Mouse (Mus musculus) ES-E14 (cell line): ENCODE results near the gene Syt7. TPM values are rescaled to one million over a fixed set of nuclear protein-coding genes. Genes with fewer than 3 reads are reported as not detected.

Source experiments
- DNase-seq: peaks from one replicate; pipeline ENCODE4 v3.0.0-alpha.2; 2013; ENCODE audit warnings: low read depth, low spot score
- H3K27ac ChIP-seq: 2 replicates; pipeline ENCODE4 v1.5.1; 2012; ENCODE audit warnings: low read depth, mild to moderate bottlenecking, low read length, moderate library complexity, mixed read lengths; ENCODE audit not compliant: poor library complexity, insufficient read depth, severe bottlenecking
- H3K36me3 ChIP-seq: 2 replicates; pipeline ENCODE4 v1.6.1; 2012; ENCODE audit warnings: mild to moderate bottlenecking, low read length, moderate library complexity, mixed read lengths; ENCODE audit not compliant: control insufficient read depth, poor library complexity, insufficient read depth, severe bottlenecking
- H3K4me1 ChIP-seq, 2 experiments: fragments of 150-350 bp in 1 of 2; sonication (generic) in 1 of 2; 2 replicates each; pipeline ENCODE4 v1.6.1; 2012; ENCODE audit warnings: low read length in 2 of 2, mild to moderate bottlenecking in 1 of 2, mixed read lengths in 1 of 2; ENCODE audit not compliant: control insufficient read depth in 2 of 2, insufficient read depth in 2 of 2, poor library complexity in 1 of 2
- H3K4me3 ChIP-seq, 2 experiments: fragments of 150-350 bp in 1 of 2; sonication (generic) in 1 of 2; 2 replicates each; pipeline ENCODE4 v1.5.1; 2012; ENCODE audit warnings: low read length in 2 of 2, low read depth in 1 of 2, mild to moderate bottlenecking in 1 of 2, mixed read lengths in 1 of 2; ENCODE audit not compliant: insufficient read depth in 1 of 2, poor library complexity in 1 of 2, severe bottlenecking in 1 of 2
- H3K9ac ChIP-seq: 2 replicates; pipeline ENCODE4 v1.6.1; 2012; ENCODE audit warnings: low read depth, mild to moderate bottlenecking, low read length, mixed read lengths; ENCODE audit not compliant: poor library complexity, insufficient read depth, severe bottlenecking
- H3K9me3 ChIP-seq: fragments of 150-350 bp; sonication (generic); 2 replicates; pipeline ENCODE4 v1.6.1; 2012; ENCODE audit warnings: low read depth, mild to moderate bottlenecking, low read length; ENCODE audit not compliant: control insufficient read depth, insufficient read depth
- CHD2 ChIP-seq: IDR thresholded peaks from 2 replicates; pipeline ENCODE4 v1.6.1; 2014; ENCODE audit warnings: mild to moderate bottlenecking, low read depth, low read length, inconsistent platforms
- HCFC1 ChIP-seq: IDR thresholded peaks from 2 replicates; pipeline ENCODE4 v1.6.1; 2012; ENCODE audit warnings: low read length, inconsistent platforms, borderline replicate concordance; ENCODE audit not compliant: insufficient read depth
- MAFK ChIP-seq: IDR thresholded peaks from 2 replicates; pipeline ENCODE4 v1.6.1; 2014; ENCODE audit warnings: mild to moderate bottlenecking, low read depth, low read length, inconsistent platforms; ENCODE audit not compliant: insufficient read depth
- ZC3H11A ChIP-seq: IDR thresholded peaks from 2 replicates; pipeline ENCODE4 v1.6.1; 2012; ENCODE audit warnings: low read depth, mild to moderate bottlenecking, inconsistent platforms, low read length, borderline replicate concordance
- ZNF384 ChIP-seq: IDR thresholded peaks from 2 replicates; pipeline ENCODE4 v1.6.1; 2012; ENCODE audit warnings: low read depth, low read length, inconsistent platforms
- in situ Hi-C, 2 experiments: fragments of 600-800 bp; cut with MboI; formaldehyde crosslinking; loops; one replicate each; pipeline ENCODE4 v1.15.1; 2025; ENCODE audit warnings: low sequenced_read_pairs in 2 of 2, inconsistent platforms in 1 of 2; ENCODE audit not compliant: unreplicated experiment in 2 of 2
- total RNA-seq: library from RNA; depleted of rRNA; stranded (reverse); fragments of 300-350 nt; gene quantifications from 2 replicates; pipeline ENCODE4 v1.2.3, GENCODE M21; 2012

Gene Syt7
- total RNA-seq, 1 experiment = 2.6 TPM

- Histone ChIP-seq H3K9ac (no peak overlapping the region), H3K27ac (no peak overlapping the region), H3K36me3 (no peaks in the 10 kb centered on the region; the same call in 1 of the 2 replicates), H3K9me3 (no peaks in the 10 kb centered on the region), H3K4me3 (no peak overlapping the region), H3K4me1 (no peaks in the 10 kb centered on the region)
- no peak for DNase-seq
- in situ Hi-C loops = no loop called here
- TF ChIP-seq HCFC1 (no peak), MAFK (no peak), ZC3H11A (no peak), CHD2 (no peak), ZNF384 (no peak)
Measured at GRCm38 (mm10) chr19:10437521-10437920, 48.6 kb downstream of the Syt7 start.

- Histone ChIP-seq H3K4me1 (peaks cover 0 to 5% of the 10 kb centered on the region in 2 experiments; a peak in 1 of 4 replicates), H3K9ac (no peak overlapping the region), H3K27ac (no peak overlapping the region), H3K9me3 (no peaks in the 10 kb centered on the region), H3K4me3 (no peak overlapping the region), H3K36me3 (no peaks in the 10 kb centered on the region; the same call in 1 of the 2 replicates)
- TF ChIP-seq HCFC1 = no peak
- no peak for TF ChIP-seq ZNF384
- TF ChIP-seq ZC3H11A = no peak
- TF ChIP-seq CHD2 = no peak
- TF ChIP-seq MAFK = no peak
- in situ Hi-C loops = no loop called here
- no peak for DNase-seq
Measured at GRCm38 (mm10) chr19:10444685-10445369, 55.9 kb downstream of the Syt7 start.

- H3K36me3 ChIP-seq = no peaks in the 10 kb centered on the region; the same call in 1 of the 2 replicates
- no peaks in the 10 kb centered on the region for H3K9me3 ChIP-seq
- no peak for DNase-seq
- in situ Hi-C loops = no loop called here
- H3K4me3 ChIP-seq = no peak overlapping the region
- H3K27ac ChIP-seq = no peak overlapping the region
- H3K9ac ChIP-seq = no peak overlapping the region
- H3K4me1 ChIP-seq = peaks cover 0 to 5% of the 10 kb centered on the region in 2 experiments; a peak in 1 of 4 replicates
- TF ChIP-seq HCFC1 (no peak), ZC3H11A (no peak), MAFK (no peak)
Measured at GRCm38 (mm10) chr19:10448275-10448674, 59.4 kb downstream of the Syt7 start.

GRCm38 (mm10) chr19:10449190-10449589 is 60.3 kb downstream of the Syt7 start:
- in situ Hi-C loops = no loop called here
- no peak overlapping the region for H3K9ac ChIP-seq

More at GRCm38 (mm10) chr19:10449190-10449589, 60.3 kb downstream of the Syt7 start:
- DNase-seq = no peak
- Histone ChIP-seq H3K27ac (no peak overlapping the region), H3K4me3 (no peak overlapping the region), H3K36me3 (no peaks in the 10 kb centered on the region), H3K9me3 (no peaks in the 10 kb centered on the region), H3K4me1 (peaks cover 0 to 5% of the 10 kb centered on the region in 2 experiments; a peak in 1 of 4 replicates)
- TF ChIP-seq HCFC1 = no peak
- no peak for TF ChIP-seq MAFK
- no peak for TF ChIP-seq ZC3H11A
- no peak for TF ChIP-seq ZNF384
- no peak for TF ChIP-seq CHD2
